Mouse (Mus musculus) erythroblast, embryonic 14.5 days (primary cell): ENCODE measurements around the gene Fosb. TPM values are rescaled to one million over a fixed set of nuclear protein-coding genes. Genes with fewer than 3 reads are reported as not detected.

Experiments
- H3K27me3 ChIP-seq: 2 replicates; pipeline ENCODE4 v1.6.1; 2012; ENCODE audit warnings: inconsistent platforms; ENCODE audit not compliant: control insufficient read depth
- H3K36me3 ChIP-seq: 2 replicates; pipeline ENCODE4 v1.6.1; 2012; ENCODE audit warnings: mild to moderate bottlenecking, inconsistent platforms; ENCODE audit not compliant: control insufficient read depth
- H3K4me1 ChIP-seq: 2 replicates; pipeline ENCODE4 v1.6.1; 2012; ENCODE audit warnings: inconsistent platforms; ENCODE audit not compliant: control insufficient read depth
- H3K4me3 ChIP-seq: replicated peaks from 2 replicates; pipeline ENCODE3; 2012; ENCODE audit warnings: moderate library complexity, mild to moderate bottlenecking, inconsistent platforms
- H3K9me3 ChIP-seq: 2 replicates; pipeline ENCODE4 v1.6.1; 2012; ENCODE audit warnings: low read length, inconsistent platforms, mixed read lengths; ENCODE audit not compliant: control insufficient read depth
- GATA1 ChIP-seq: IDR thresholded peaks from 2 replicates; pipeline ENCODE4 v1.6.1; 2012; ENCODE audit warnings: low read length, inconsistent platforms, mixed read lengths
- TAL1 ChIP-seq: IDR thresholded peaks from 3 replicates; pipeline ENCODE4 v1.6.1; 2012; ENCODE audit warnings: low read length, inconsistent platforms, mixed read lengths
- polyA plus RNA-seq: library from polyadenylated mRNA; stranded (reverse); fragments of >175 nt; gene quantifications from 2 replicates; pipeline ENCODE4 v1.2.3, GENCODE M21; 2012

Gene Fosb
- polyA plus RNA-seq, 1 experiment: 8.8 TPM

- Histone ChIP-seq H3K9me3 (peaks cover 3% of the 10 kb centered on the region; the same call in 1 of the 2 replicates), H3K27me3 (peaks cover 79% of the 10 kb centered on the region), H3K36me3 (no peaks in the 10 kb centered on the region), H3K4me1 (peaks cover 35% of the 10 kb centered on the region), H3K4me3 (no peak overlapping the region)
- TF ChIP-seq TAL1: no peak
- TF ChIP-seq GATA1: no peak
Measured at GRCm38 (mm10) chr7:19303770-19304169, 6.1 kb downstream of the Fosb start.

- Histone ChIP-seq H3K36me3 (no peaks in the 10 kb centered on the region), H3K4me3 (no peak overlapping the region), H3K9me3 (peaks cover 3% of the 10 kb centered on the region; the same call in 1 of the 2 replicates), H3K27me3 (peaks cover 73% of the 10 kb centered on the region), H3K4me1 (peaks cover 27% of the 10 kb centered on the region)
- TF ChIP-seq GATA1 (no peak), TAL1 (no peak)
Measured at GRCm38 (mm10) chr7:19303046-19303305, 6.9 kb downstream of the Fosb start.

GRCm38 (mm10) chr7:19302264-19303045 lies 7.4 kb downstream of the Fosb start:
- Histone ChIP-seq H3K36me3 (no peaks in the 10 kb centered on the region), H3K4me3 (no peak overlapping the region), H3K4me1 (peaks cover 23% of the 10 kb centered on the region), H3K9me3 (peaks cover 3% of the 10 kb centered on the region; the same call in 1 of the 2 replicates), H3K27me3 (peaks cover 69% of the 10 kb centered on the region)
- no peak for TF ChIP-seq TAL1

- Histone ChIP-seq H3K4me1 (peaks cover 23% of the 10 kb centered on the region), H3K27me3 (peaks cover 61% of the 10 kb centered on the region), H3K4me3 (no peak overlapping the region), H3K36me3 (no peaks in the 10 kb centered on the region), H3K9me3 (peaks cover 6% of the 10 kb centered on the region; the same call in 1 of the 2 replicates)
- TF ChIP-seq TAL1: no peak
- no peak for TF ChIP-seq GATA1
Measured at GRCm38 (mm10) chr7:19301461-19302263, 8.2 kb downstream of the Fosb start.

- peaks cover 52% of the 10 kb centered on the region for H3K27me3 ChIP-seq
Measured at GRCm38 (mm10) chr7:19300501-19301421, 9.1 kb downstream of the Fosb start.

GRCm38 (mm10) chr7:19299194-19299593 lies 10.7 kb downstream of the Fosb start:
- Histone ChIP-seq H3K4me3 (no peak overlapping the region), H3K9me3 (peaks cover 2% of the 10 kb centered on the region; the same call in 1 of the 2 replicates), H3K4me1 (peaks cover 28% of the 10 kb centered on the region), H3K27me3 (peaks cover 36% of the 10 kb centered on the region), H3K36me3 (no peaks in the 10 kb centered on the region)
- no peak for TF ChIP-seq TAL1
- no peak for TF ChIP-seq GATA1

More at GRCm38 (mm10) chr7:19300501-19301421, 9.1 kb downstream of the Fosb start:
- Histone ChIP-seq H3K36me3 (no peaks in the 10 kb centered on the region), H3K4me1 (peaks cover 24% of the 10 kb centered on the region), H3K9me3 (peaks cover 6% of the 10 kb centered on the region; the same call in 1 of the 2 replicates), H3K4me3 (peak overlapping the region; percentile 67)
- TF ChIP-seq GATA1 (no peak), TAL1 (no peak)

GRCm38 (mm10) chr7:19297794-19298193 lies 12.1 kb downstream of the Fosb start:
- Histone ChIP-seq H3K4me1 (peaks cover 30% of the 10 kb centered on the region), H3K9me3 (peaks cover 2% of the 10 kb centered on the region; the same call in 1 of the 2 replicates), H3K27me3 (peaks cover 22% of the 10 kb centered on the region), H3K4me3 (no peak overlapping the region), H3K36me3 (no peaks in the 10 kb centered on the region)
- TF ChIP-seq TAL1 (no peak), GATA1 (no peak)

GRCm38 (mm10) chr7:19297034-19297433 lies 12.8 kb downstream of the Fosb start:
- no peaks in the 10 kb centered on the region for H3K36me3 ChIP-seq
- H3K4me3 ChIP-seq: no peak overlapping the region
- H3K9me3 ChIP-seq: peaks cover 2% of the 10 kb centered on the region; the same call in 1 of the 2 replicates
- H3K27me3 ChIP-seq: peaks cover 15% of the 10 kb centered on the region
- no peak for TF ChIP-seq TAL1
- TF ChIP-seq GATA1: no peak
- H3K4me1 ChIP-seq: peaks cover 36% of the 10 kb centered on the region
